Mouse (Mus musculus) limb, embryonic 13.5 days (tissue): ENCODE results near the gene Pih1d1. TPM values are rescaled to one million over a fixed set of nuclear protein-coding genes. Genes with fewer than 3 reads are reported as not detected.

Source experiments
- ATAC-seq: fragments of 200-750 bp; cut with Nextera tagmentation; 2 replicates; pipeline ENCODE4 v1.8.0; 2017; ENCODE audit warnings: low read depth, moderate number of reproducible peaks, moderate TSS enrichment; ENCODE audit not compliant: low FRiP score
- H3K27ac ChIP-seq: fragments of 300-500 bp; sonication (generic); 2 replicates; pipeline ENCODE4 v1.5.1; 2015; ENCODE audit warnings: inconsistent platforms, mild to moderate bottlenecking, moderate library complexity
- H3K27me3 ChIP-seq: fragments of 300-500 bp; sonication (generic); 2 replicates; pipeline ENCODE4 v1.6.1; 2015; ENCODE audit warnings: mild to moderate bottlenecking, inconsistent platforms
- H3K36me3 ChIP-seq: fragments of 300-500 bp; sonication (generic); 2 replicates; pipeline ENCODE4 v1.6.1; 2015; ENCODE audit warnings: inconsistent platforms, mild to moderate bottlenecking, moderate library complexity
- H3K4me1 ChIP-seq: fragments of 300-500 bp; sonication (generic); 2 replicates; pipeline ENCODE4 v1.6.1; 2015; ENCODE audit warnings: inconsistent platforms
- H3K4me2 ChIP-seq: fragments of 300-500 bp; sonication (generic); replicated peaks from 2 replicates; pipeline ENCODE4 v1.6.1; 2015; ENCODE audit warnings: inconsistent platforms, mild to moderate bottlenecking, moderate library complexity
- H3K4me3 ChIP-seq: fragments of 300-500 bp; sonication (generic); 2 replicates; pipeline ENCODE4 v1.5.1; 2015; ENCODE audit warnings: moderate library complexity, mild to moderate bottlenecking, inconsistent platforms
- H3K9ac ChIP-seq: fragments of 300-500 bp; sonication (generic); 2 replicates; pipeline ENCODE4 v1.6.1; 2015; ENCODE audit warnings: mild to moderate bottlenecking, inconsistent platforms
- H3K9me3 ChIP-seq: fragments of 300-500 bp; sonication (generic); 2 replicates; pipeline ENCODE4 v1.6.1; 2016; ENCODE audit warnings: inconsistent platforms
- WGBS: fragments of 180-500 bp; shearing (Covaris S2); methylation state at CpG from one replicate; pipeline ENCODE4 v1.1.7; 2015; 5-methylcytosine and 5-hydroxymethylcytosine counted together
- polyA plus RNA-seq: library from polyadenylated mRNA; unstranded; fragments of >200 nt; fragmentation: Nextera tagmentation; extraction: Ambion mirVana; gene quantifications from 2 replicates; pipeline ENCODE4 v1.2.1, GENCODE M21; 2015

Gene Pih1d1
- polyA plus RNA-seq, 1 experiment from 2014 or later = 87.1 TPM

- peak overlapping the region; percentile 29 for H3K4me3 ChIP-seq
- H3K27ac ChIP-seq = no peak overlapping the region
- no peaks in the 10 kb centered on the region for H3K36me3 ChIP-seq
- 3% methylated on average over 23 of the region's 23 CpGs for WGBS
- H3K4me1 ChIP-seq = peaks cover 17% of the 10 kb centered on the region
- peak overlapping the region; percentile 39; the same call in 1 of the 2 replicates for H3K9ac ChIP-seq
- peaks cover 97% of the 10 kb centered on the region for H3K27me3 ChIP-seq
- ATAC-seq = no peak
- H3K9me3 ChIP-seq = 0 out of 2 replicates have a peak, but pooled peaks cover 4% of the 10 kb centered on the region
- peak overlapping the region; percentile 56 for H3K4me2 ChIP-seq
These were observed 21.8 kb downstream of the Pih1d1 start for GRCm38 (mm10) chr7:45175929-45176328.

- Histone ChIP-seq H3K27me3 (peaks cover 97% of the 10 kb centered on the region), H3K4me3 (peak overlapping the region; percentile 29), H3K27ac (no peak overlapping the region), H3K36me3 (no peaks in the 10 kb centered on the region), H3K4me1 (peaks cover 19% of the 10 kb centered on the region), H3K9ac (peak overlapping the region; percentile 39; the same call in 1 of the 2 replicates), H3K9me3 (0 out of 2 replicates have a peak, but pooled peaks cover 4% of the 10 kb centered on the region), H3K4me2 (peak overlapping the region; percentile 56)
- 2% methylated on average over 31 of the region's 31 CpGs for WGBS
- no peak for ATAC-seq
These were observed 22.3 kb downstream of the Pih1d1 start for GRCm38 (mm10) chr7:45176356-45176755.

GRCm38 (mm10) chr7:45178550-45178949 is 24.4 kb downstream of the Pih1d1 start:
- Histone ChIP-seq H3K27me3 (peaks cover 98% of the 10 kb centered on the region), H3K36me3 (no peaks in the 10 kb centered on the region), H3K4me2 (no peak overlapping the region), H3K4me3 (no peak overlapping the region), H3K4me1 (peaks cover 27% of the 10 kb centered on the region), H3K27ac (no peak overlapping the region), H3K9me3 (0 out of 2 replicates have a peak, but pooled peaks cover 4% of the 10 kb centered on the region), H3K9ac (no peak overlapping the region)
- no peak for ATAC-seq
- WGBS = 19% methylated on average over 7 of the region's 7 CpGs

- WGBS = 31% methylated on average over 7 of the region's 7 CpGs
- Histone ChIP-seq H3K4me2 (no peak within 1 kb of the TSS), H3K36me3 (no peaks in the 10 kb centered on the region), H3K27me3 (peaks cover 100% of the 10 kb centered on the region), H3K9me3 (0 out of 2 replicates have a peak, but pooled peaks cover 4% of the 10 kb centered on the region), H3K4me3 (no peak within 1 kb of the TSS), H3K27ac (no peak within 1 kb of the TSS), H3K4me1 (peaks cover 27% of the 10 kb centered on the region), H3K9ac (no peak within 1 kb of the TSS)
- ATAC-seq = no peak
These were observed 25.4 kb downstream of the Pih1d1 start, which contains the start of gene Gfy for GRCm38 (mm10) chr7:45179469-45179868. Gene Gfy, minus strand, starts transcription at chr7:45179569.

GRCm38 (mm10) chr7:45180896-45181477 is 26.9 kb downstream of the Pih1d1 start, which contains the start of gene Pth2:
Gene Pth2, plus strand, starts transcription at chr7:45180995.
- H3K4me2 ChIP-seq = 0 out of 2 replicates have a peak within 1 kb of the TSS, but pooled peaks have one; percentile 12
- peaks cover 17% of the 10 kb centered on the region for H3K4me1 ChIP-seq
- no peaks in the 10 kb centered on the region for H3K36me3 ChIP-seq
- no peak within 1 kb of the TSS for H3K9ac ChIP-seq
- no peaks in the 10 kb centered on the region for H3K9me3 ChIP-seq
- ATAC-seq = no peak
- WGBS = 10% methylated on average over 20 of the region's 20 CpGs
- H3K27me3 ChIP-seq = peaks cover 99% of the 10 kb centered on the region
- peak within 1 kb of the TSS; percentile 12 for H3K4me3 ChIP-seq
- H3K27ac ChIP-seq = no peak within 1 kb of the TSS

- Histone ChIP-seq H3K4me2 (0 out of 2 replicates have a peak overlapping the region, but pooled peaks have one; percentile 12), H3K4me3 (peak overlapping the region; percentile 12), H3K27me3 (peaks cover 98% of the 10 kb centered on the region), H3K4me1 (peaks cover 16% of the 10 kb centered on the region), H3K27ac (no peak overlapping the region), H3K9me3 (no peaks in the 10 kb centered on the region), H3K9ac (no peak overlapping the region), H3K36me3 (no peaks in the 10 kb centered on the region)
- ATAC-seq = peak; percentile 2; the same call in 1 of the 2 replicates
- WGBS = 6% methylated on average over 35 of the region's 35 CpGs
These were observed 27.4 kb downstream of the Pih1d1 start for GRCm38 (mm10) chr7:45181540-45181939.

GRCm38 (mm10) chr7:45182199-45182601 is 28.1 kb downstream of the Pih1d1 start:
- Histone ChIP-seq H3K9ac (peak overlapping the region; percentile 53; the same call in 1 of the 2 replicates), H3K27me3 (peaks cover 94% of the 10 kb centered on the region)
- WGBS = under 1% methylated on average over 34 of the region's 34 CpGs

GRCm38 (mm10) chr7:45182606-45183005 is 28.5 kb downstream of the Pih1d1 start:
- no peak for ATAC-seq

More at GRCm38 (mm10) chr7:45182199-45182601, 28.1 kb downstream of the Pih1d1 start:
- no peak overlapping the region for H3K27ac ChIP-seq
- no peaks in the 10 kb centered on the region for H3K36me3 ChIP-seq
- H3K4me2 ChIP-seq = peak overlapping the region; percentile 61
- peak; percentile 89 for ATAC-seq
- H3K4me3 ChIP-seq = peak overlapping the region; percentile 34
- peaks cover 16% of the 10 kb centered on the region for H3K4me1 ChIP-seq
- no peaks in the 10 kb centered on the region for H3K9me3 ChIP-seq

GRCm38 (mm10) chr7:45183672-45184071 is 29.6 kb downstream of the Pih1d1 start:
- H3K27ac ChIP-seq = no peak overlapping the region
- no peak overlapping the region for H3K4me2 ChIP-seq
- 62% methylated on average over 7 of the region's 7 CpGs for WGBS
- no peaks in the 10 kb centered on the region for H3K36me3 ChIP-seq
- H3K4me1 ChIP-seq = peaks cover 16% of the 10 kb centered on the region
- peaks cover 87% of the 10 kb centered on the region for H3K27me3 ChIP-seq
- no peak overlapping the region for H3K4me3 ChIP-seq
- no peak overlapping the region for H3K9ac ChIP-seq
- H3K9me3 ChIP-seq = no peaks in the 10 kb centered on the region
- ATAC-seq = no peak

More at GRCm38 (mm10) chr7:45182606-45183005, 28.5 kb downstream of the Pih1d1 start:
- H3K9ac ChIP-seq = peak overlapping the region; percentile 53
- peak overlapping the region; percentile 61 for H3K4me2 ChIP-seq
- H3K27ac ChIP-seq = no peak overlapping the region
- H3K4me3 ChIP-seq = peak overlapping the region; percentile 34
- no peaks in the 10 kb centered on the region for H3K9me3 ChIP-seq
- WGBS = 18% methylated on average over 11 of the region's 11 CpGs
- H3K4me1 ChIP-seq = peaks cover 16% of the 10 kb centered on the region
- H3K36me3 ChIP-seq = no peaks in the 10 kb centered on the region
- peaks cover 90% of the 10 kb centered on the region for H3K27me3 ChIP-seq

GRCm38 (mm10) chr7:45185921-45186320 is 31.8 kb downstream of the Pih1d1 start:
- peaks cover 14% of the 10 kb centered on the region for H3K4me1 ChIP-seq
- H3K4me3 ChIP-seq = no peak overlapping the region
- H3K4me2 ChIP-seq = no peak overlapping the region
- H3K27me3 ChIP-seq = peaks cover 82% of the 10 kb centered on the region
- H3K36me3 ChIP-seq = no peaks in the 10 kb centered on the region
- H3K9ac ChIP-seq = peak overlapping the region; percentile 5; the same call in 1 of the 2 replicates
- no peak overlapping the region for H3K27ac ChIP-seq
- no peaks in the 10 kb centered on the region for H3K9me3 ChIP-seq
- WGBS = 50% methylated on average over 7 of the region's 7 CpGs
- no peak for ATAC-seq

- 50% methylated on average over 16 of the region's 16 CpGs for WGBS
- ATAC-seq = no peak
These were observed 35.5 kb downstream of the Pih1d1 start for GRCm38 (mm10) chr7:45189600-45189999.

GRCm38 (mm10) chr7:45190186-45190585 is 36.1 kb downstream of the Pih1d1 start:
- Histone ChIP-seq H3K4me1 (peaks cover 16% of the 10 kb centered on the region), H3K9ac (no peak overlapping the region)
- 87% methylated on average over 6 of the region's 6 CpGs for WGBS

More at GRCm38 (mm10) chr7:45189600-45189999, 35.5 kb downstream of the Pih1d1 start:
- peaks cover 16% of the 10 kb centered on the region for H3K4me1 ChIP-seq
- H3K9ac ChIP-seq = 0 out of 2 replicates have a peak overlapping the region, but pooled peaks have one; percentile 13
- peaks cover 49% of the 10 kb centered on the region for H3K27me3 ChIP-seq
- H3K9me3 ChIP-seq = no peaks in the 10 kb centered on the region
- no peak overlapping the region for H3K4me2 ChIP-seq
- no peak overlapping the region for H3K27ac ChIP-seq
- H3K36me3 ChIP-seq = no peaks in the 10 kb centered on the region
- H3K4me3 ChIP-seq = no peak overlapping the region

More at GRCm38 (mm10) chr7:45190186-45190585, 36.1 kb downstream of the Pih1d1 start:
- peaks cover 44% of the 10 kb centered on the region for H3K27me3 ChIP-seq
- H3K4me3 ChIP-seq = no peak overlapping the region
- no peak overlapping the region for H3K4me2 ChIP-seq
- no peak for ATAC-seq
- H3K36me3 ChIP-seq = no peaks in the 10 kb centered on the region
- H3K27ac ChIP-seq = no peak overlapping the region
- no peaks in the 10 kb centered on the region for H3K9me3 ChIP-seq
